Mouse (Mus musculus) lung, adult 2 months (tissue): ENCODE data around the gene Rpgrip1.

Source experiments
- CTCF ChIP-seq: fragments of 200-500 bp; IDR thresholded peaks from 2 replicates; pipeline ENCODE4 v1.5.1; 2011; ENCODE audit warnings: mild to moderate bottlenecking, low read length, control low read depth; ENCODE audit not compliant: insufficient read depth
- POLR2A ChIP-seq: fragments of 200-500 bp; IDR thresholded peaks from 2 replicates; pipeline ENCODE4 v1.6.1; 2011; ENCODE audit warnings: low read depth, mild to moderate bottlenecking, control low read depth, low read length, borderline replicate concordance; ENCODE audit errors: extremely low read depth

GRCm38 (mm10) chr14:52152613-52153012 is 42.1 kb downstream of the Rpgrip1 start:
- no peak for TF ChIP-seq POLR2A
- TF ChIP-seq CTCF, result no peak
